Mouse (Mus musculus) midbrain, embryonic 12.5 days (tissue): ENCODE results near the gene Mbd3. TPM values are rescaled to one million over a fixed set of nuclear protein-coding genes. Genes with fewer than 3 reads are reported as not detected.
A peak's percentile ranks its signal among the peaks of the same experiment; 100 is the strongest.

ENCODE experiments used
- ATAC-seq: fragments of 200-750 bp; cut with Nextera tagmentation; 2 replicates; pipeline ENCODE4 v1.8.0; 2017; ENCODE audit warnings: low read depth, moderate TSS enrichment, moderate library complexity; ENCODE audit not compliant: low FRiP score
- H3K27ac ChIP-seq: fragments of 300-500 bp; sonication (generic); replicated peaks from 2 replicates; pipeline ENCODE4 v1.5.1; 2016; ENCODE audit warnings: mild to moderate bottlenecking
- H3K27me3 ChIP-seq: fragments of 300-500 bp; sonication (generic); 2 replicates; pipeline ENCODE4 v1.6.1; 2016; ENCODE audit warnings: mild to moderate bottlenecking
- H3K36me3 ChIP-seq: fragments of 300-500 bp; sonication (generic); 2 replicates; pipeline ENCODE4 v1.6.1; 2016
- H3K4me1 ChIP-seq: fragments of 300-500 bp; sonication (generic); 2 replicates; pipeline ENCODE4 v1.6.1; 2016
- H3K4me2 ChIP-seq: fragments of 300-500 bp; sonication (generic); replicated peaks from 2 replicates; pipeline ENCODE4 v1.6.1; 2016; ENCODE audit warnings: mild to moderate bottlenecking, moderate library complexity
- H3K4me3 ChIP-seq: fragments of 300-500 bp; sonication (generic); 2 replicates; pipeline ENCODE4 v1.5.1; 2016; ENCODE audit warnings: mild to moderate bottlenecking
- H3K9ac ChIP-seq: fragments of 300-500 bp; sonication (generic); replicated peaks from 2 replicates; pipeline ENCODE4 v1.6.1; 2016; ENCODE audit warnings: mild to moderate bottlenecking, moderate library complexity
- H3K9me3 ChIP-seq: fragments of 300-500 bp; sonication (generic); 2 replicates; pipeline ENCODE4 v1.6.1; 2016; ENCODE audit warnings: mild to moderate bottlenecking
- WGBS: fragments of 180-500 bp; shearing (Covaris S2); methylation state at CpG from one replicate; pipeline ENCODE4 v1.1.7; 2016; 5-methylcytosine and 5-hydroxymethylcytosine counted together
- polyA plus RNA-seq: library from polyadenylated mRNA; unstranded; fragments of >200 nt; fragmentation: Nextera tagmentation; extraction: Ambion mirVana; gene quantifications from 2 replicates; pipeline ENCODE4 v1.2.1, GENCODE M21; 2016

Gene Mbd3
- polyA plus RNA-seq: 288 and 314 TPM in 2 replicates

- H3K9ac ChIP-seq: peak within 1 kb of the TSS; percentile 89
- no peaks in the 10 kb centered on the region for H3K27me3 ChIP-seq
- H3K9me3 ChIP-seq: no peaks in the 10 kb centered on the region
- peak within 1 kb of the TSS; percentile 72 for H3K4me3 ChIP-seq
- peak within 1 kb of the TSS; percentile 99 for H3K27ac ChIP-seq
- WGBS: 1% methylated on average over 78 of the region's 82 CpGs
- peak; percentile 95 for ATAC-seq
- H3K36me3 ChIP-seq: peaks cover 50% of the 10 kb centered on the region
- peaks cover 34% of the 10 kb centered on the region for H3K4me1 ChIP-seq
- H3K4me2 ChIP-seq: peak within 1 kb of the TSS; percentile 81
Measured at GRCm38 (mm10) chr10:80399191-80399972, at the start of gene Mbd3. Gene Mbd3, minus strand, starts transcription at chr10:80399550.

DNA sequence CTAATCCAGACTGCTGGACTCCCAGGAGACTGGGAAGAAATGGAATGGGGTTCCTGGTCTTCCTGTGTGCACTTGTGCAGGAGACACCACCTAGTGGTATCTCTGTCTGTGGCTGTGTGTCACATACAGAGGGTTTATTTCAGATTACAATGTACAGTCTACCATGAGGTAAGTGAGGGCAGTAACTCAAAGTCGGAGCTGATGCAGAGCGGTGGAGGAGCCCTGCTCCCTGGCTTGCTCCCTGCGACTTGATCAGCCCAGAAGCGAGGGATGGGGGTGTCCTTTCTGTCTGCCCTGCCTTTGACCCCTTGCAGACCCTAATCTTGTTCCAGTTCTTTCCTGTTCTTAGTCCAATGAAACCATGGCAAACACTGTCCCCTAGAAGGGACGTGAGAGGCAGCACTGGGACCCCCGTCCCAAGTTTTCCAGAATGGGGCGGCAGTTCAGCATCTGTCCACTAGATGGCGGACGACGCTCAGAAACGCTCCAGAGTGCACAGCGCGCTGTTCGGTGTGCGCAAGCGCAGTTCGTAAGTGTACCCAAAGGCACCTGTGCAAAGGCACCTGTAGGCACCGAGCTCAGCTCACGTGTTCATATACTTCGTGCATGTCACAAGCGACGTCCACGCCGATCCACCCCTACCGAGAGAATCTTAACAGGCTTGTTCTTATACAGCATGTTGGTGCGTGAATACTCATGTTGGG is 46.7 kb upstream of the Mbd3 start:
- Histone ChIP-seq H3K4me1 (peaks cover 10% of the 10 kb centered on the region), H3K9me3 (no peaks in the 10 kb centered on the region), H3K27me3 (peaks cover 51% of the 10 kb centered on the region), H3K27ac (no peak overlapping the region), H3K4me3 (no peak overlapping the region), H3K4me2 (peak overlapping the region; percentile 44), H3K9ac (no peak overlapping the region), H3K36me3 (no peaks in the 10 kb centered on the region)
- peak; percentile 82 for ATAC-seq
- 7% methylated on average over 26 of the region's 26 CpGs for WGBS

GRCm38 (mm10) chr10:80445052-80445451 is 45.7 kb upstream of the Mbd3 start:
- Histone ChIP-seq H3K4me1 (peaks cover 10% of the 10 kb centered on the region), H3K4me3 (no peak overlapping the region), H3K27me3 (peaks cover 47% of the 10 kb centered on the region), H3K27ac (no peak overlapping the region), H3K9me3 (no peaks in the 10 kb centered on the region), H3K9ac (no peak overlapping the region), H3K36me3 (no peaks in the 10 kb centered on the region), H3K4me2 (no peak overlapping the region)
- 35% methylated on average over 1 of the region's 1 CpGs for WGBS
- no peak for ATAC-seq

DNA sequence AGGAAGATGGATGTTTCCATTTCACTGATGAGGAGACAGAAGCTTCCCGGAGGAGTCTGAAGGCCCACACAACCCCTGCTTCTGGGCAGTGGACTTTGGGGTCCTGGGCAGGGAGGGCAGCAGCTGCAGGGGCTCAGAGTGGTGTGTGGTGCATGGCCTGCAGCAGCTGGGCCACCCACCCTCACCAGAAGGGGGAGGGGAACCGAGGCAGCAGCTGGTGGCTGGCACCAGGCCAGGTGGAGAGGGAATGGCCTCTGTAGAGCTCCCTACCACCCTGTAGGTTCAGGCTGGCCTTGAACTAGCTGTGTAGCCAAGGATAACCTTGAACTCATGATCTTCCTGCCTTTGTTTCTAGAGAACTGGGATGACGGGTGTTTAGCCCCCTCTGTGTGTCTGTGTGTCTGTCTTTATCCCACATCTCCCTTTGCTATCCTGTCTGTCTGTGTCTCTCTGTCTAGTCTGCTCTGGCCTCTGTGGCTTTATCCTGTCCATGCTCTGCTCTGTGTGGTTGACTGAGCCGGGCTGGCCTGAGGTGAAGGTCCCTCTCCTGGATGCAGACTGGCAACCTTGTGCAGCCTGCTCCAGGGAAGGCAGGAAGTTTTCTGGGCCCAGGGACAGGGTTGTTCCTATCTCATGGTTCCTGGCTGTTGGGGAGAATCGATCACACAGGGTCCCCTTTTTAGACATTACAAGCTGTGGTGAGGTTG is 45.1 kb upstream of the Mbd3 start:
- WGBS: 50% methylated on average over 5 of the region's 5 CpGs
- Histone ChIP-seq H3K9me3 (no peaks in the 10 kb centered on the region), H3K36me3 (no peaks in the 10 kb centered on the region), H3K4me2 (no peak overlapping the region), H3K4me1 (peaks cover 10% of the 10 kb centered on the region), H3K27me3 (peaks cover 47% of the 10 kb centered on the region), H3K9ac (no peak overlapping the region), H3K27ac (no peak overlapping the region), H3K4me3 (no peak overlapping the region)
- ATAC-seq: no peak

- Histone ChIP-seq H3K4me2 (no peak overlapping the region), H3K27ac (no peak overlapping the region), H3K36me3 (no peaks in the 10 kb centered on the region), H3K27me3 (peaks cover 42% of the 10 kb centered on the region), H3K9ac (no peak overlapping the region), H3K4me3 (no peak overlapping the region), H3K9me3 (no peaks in the 10 kb centered on the region), H3K4me1 (peaks cover 10% of the 10 kb centered on the region)
- WGBS: 84% methylated on average over 7 of the region's 8 CpGs
- ATAC-seq: no peak
Measured at GRCm38 (mm10) chr10:80443575-80444278, 44.4 kb upstream of the Mbd3 start.

DNA sequence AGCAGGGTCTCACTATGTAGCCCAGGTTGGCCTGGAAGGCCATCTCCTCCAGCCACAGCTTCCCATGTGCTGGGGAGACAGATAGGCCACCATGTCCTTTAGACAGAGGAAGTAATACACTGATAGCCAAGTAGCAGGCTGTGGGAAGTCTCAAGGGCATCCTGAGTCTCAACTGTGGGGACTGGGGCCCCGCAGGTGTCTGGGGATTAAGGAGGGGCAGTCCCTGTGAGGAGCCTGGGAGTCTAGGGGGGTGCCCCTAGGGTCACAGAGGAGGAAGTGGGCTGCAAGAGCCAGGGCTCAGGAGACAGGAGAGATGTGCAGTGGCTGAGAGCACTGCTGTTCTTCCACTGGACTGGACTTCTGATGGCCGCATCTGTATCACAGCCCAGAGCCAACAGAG is 43.6 kb upstream of the Mbd3 start:
- WGBS: 73% methylated on average over 2 of the region's 2 CpGs
- Histone ChIP-seq H3K4me1 (peaks cover 10% of the 10 kb centered on the region), H3K36me3 (no peaks in the 10 kb centered on the region), H3K4me2 (no peak overlapping the region), H3K9me3 (no peaks in the 10 kb centered on the region), H3K4me3 (no peak overlapping the region), H3K27ac (no peak overlapping the region), H3K27me3 (peaks cover 37% of the 10 kb centered on the region), H3K9ac (no peak overlapping the region)
- ATAC-seq: no peak

- H3K27me3 ChIP-seq: peaks cover 29% of the 10 kb centered on the region
- no peak overlapping the region for H3K4me2 ChIP-seq
- H3K27ac ChIP-seq: no peak overlapping the region
- no peak overlapping the region for H3K4me3 ChIP-seq
- H3K9ac ChIP-seq: no peak overlapping the region
- 66% methylated on average over 8 of the region's 8 CpGs for WGBS
- H3K9me3 ChIP-seq: no peaks in the 10 kb centered on the region
- peaks cover 10% of the 10 kb centered on the region for H3K4me1 ChIP-seq
- H3K36me3 ChIP-seq: no peaks in the 10 kb centered on the region
- ATAC-seq: no peak
Measured at GRCm38 (mm10) chr10:80441598-80441997, 42.2 kb upstream of the Mbd3 start.

- H3K36me3 ChIP-seq: no peaks in the 10 kb centered on the region
- no peak for ATAC-seq
- H3K9me3 ChIP-seq: no peaks in the 10 kb centered on the region
- no peak overlapping the region for H3K27ac ChIP-seq
- H3K4me1 ChIP-seq: peaks cover 7% of the 10 kb centered on the region; the same call in 1 of the 2 replicates
- H3K4me2 ChIP-seq: no peak overlapping the region
- no peak overlapping the region for H3K9ac ChIP-seq
- H3K27me3 ChIP-seq: peaks cover 24% of the 10 kb centered on the region
- no peak overlapping the region for H3K4me3 ChIP-seq
Measured at GRCm38 (mm10) chr10:80440031-80440430, 40.7 kb upstream of the Mbd3 start.

- no peaks in the 10 kb centered on the region for H3K9me3 ChIP-seq
- no peak overlapping the region for H3K4me3 ChIP-seq
- H3K27me3 ChIP-seq: peaks cover 8% of the 10 kb centered on the region; the same call in 1 of the 2 replicates
- H3K27ac ChIP-seq: no peak overlapping the region
- WGBS: 79% methylated on average over 4 of the region's 4 CpGs
- no peaks in the 10 kb centered on the region for H3K4me1 ChIP-seq
- H3K36me3 ChIP-seq: no peaks in the 10 kb centered on the region
- ATAC-seq: no peak
- no peak overlapping the region; the same call in 1 of the 2 replicates for H3K9ac ChIP-seq
- no peak overlapping the region for H3K4me2 ChIP-seq
Measured at GRCm38 (mm10) chr10:80437973-80438372, 38.6 kb upstream of the Mbd3 start.

- Histone ChIP-seq H3K4me2 (no peak overlapping the region), H3K9ac (no peak overlapping the region; the same call in 1 of the 2 replicates), H3K27me3 (peaks cover 6% of the 10 kb centered on the region; the same call in 1 of the 2 replicates), H3K9me3 (no peaks in the 10 kb centered on the region), H3K27ac (no peak overlapping the region), H3K4me1 (peaks cover 9% of the 10 kb centered on the region), H3K4me3 (no peak overlapping the region), H3K36me3 (no peaks in the 10 kb centered on the region)
- ATAC-seq: no peak
- 9% methylated on average over 9 of the region's 9 CpGs for WGBS
Measured at GRCm38 (mm10) chr10:80436276-80436675, 36.9 kb upstream of the Mbd3 start.

- Histone ChIP-seq H3K9me3 (no peaks in the 10 kb centered on the region), H3K9ac (no peak overlapping the region; the same call in 1 of the 2 replicates), H3K4me1 (peaks cover 14% of the 10 kb centered on the region), H3K27me3 (peaks cover 6% of the 10 kb centered on the region; the same call in 1 of the 2 replicates), H3K36me3 (peaks cover 3% of the 10 kb centered on the region), H3K27ac (no peak overlapping the region), H3K4me3 (no peak overlapping the region), H3K4me2 (no peak overlapping the region)
- 36% methylated on average over 7 of the region's 7 CpGs for WGBS
- ATAC-seq: no peak
Measured at GRCm38 (mm10) chr10:80435764-80436163, 36.4 kb upstream of the Mbd3 start.
